Mouse (Mus musculus) adrenal gland, adult 10 weeks (tissue): ENCODE data around the gene Arhgap29. TPM values are rescaled to one million over a fixed set of nuclear protein-coding genes. Genes with fewer than 3 reads are reported as not detected.

ENCODE experiments used
- polyA plus RNA-seq: library from polyadenylated mRNA; stranded (reverse); fragments of 350-450 nt; fragmentation: Illumina TruSeq; extraction: RNeasy Lipid Tissue Mini Kit (QIAGEN cat#74804); gene quantifications from one replicate; pipeline ENCODE4 v1.2.3, GENCODE M21; 2014; ENCODE audit warnings: low read depth, low replicate concordance

Arhgap29 gene
- polyA plus RNA-seq = 102 TPM

GRCm38 (mm10) chr3:121952041-121952591 is at the start of gene Arhgap29:
Gene Arhgap29, plus strand, starts transcription at chr3:121952541.

GRCm38 (mm10) chr3:122043799-122044547 is 91.6 kb downstream of the Arhgap29 start, which contains the start of gene Abca4:
Gene Abca4, plus strand, starts transcription at chr3:122044443.

Other genes with a start within 250 kb of the Arhgap29 start
- gene F3, start 229.0 kb upstream of the Arhgap29 start, polyA plus RNA-seq = 27.0 TPM
- gene Abcd3, start 137.2 kb upstream of the Arhgap29 start, polyA plus RNA-seq = 240 TPM
- gene Abca4, start 91.9 kb downstream of the Arhgap29 start, polyA plus RNA-seq = 2.2 TPM